Mouse (Mus musculus) bone marrow, adult 2 months (tissue): ENCODE measurements around the gene BC005624.

ENCODE experiments used
- CTCF ChIP-seq: fragments of 200-500 bp; IDR thresholded peaks from 2 replicates; pipeline ENCODE4 v1.5.1; 2011; ENCODE audit warnings: low read length, control low read depth; ENCODE audit not compliant: control insufficient read depth, insufficient read depth
- POLR2A ChIP-seq: fragments of 200-500 bp; IDR thresholded peaks from 2 replicates; pipeline ENCODE4 v1.6.1; 2011; ENCODE audit warnings: low read depth, mild to moderate bottlenecking, control low read depth, low read length, borderline replicate concordance; ENCODE audit not compliant: control insufficient read depth

- TF ChIP-seq CTCF (0 out of 2 replicates have a peak, but pooled peaks have one; percentile 3), POLR2A (no peak)
Observed at GRCm38 (mm10) chr2:31025458-31025857, 43.5 kb upstream of the BC005624 start.
